Mouse (Mus musculus) cerebellum, adult 9-11 months (tissue): ENCODE results near the gene Dlg2.

Source experiments
- DNase-seq: peaks from one replicate; pipeline ENCODE4 v3.0.0; 2022

The Dlg2 gene

DNA sequence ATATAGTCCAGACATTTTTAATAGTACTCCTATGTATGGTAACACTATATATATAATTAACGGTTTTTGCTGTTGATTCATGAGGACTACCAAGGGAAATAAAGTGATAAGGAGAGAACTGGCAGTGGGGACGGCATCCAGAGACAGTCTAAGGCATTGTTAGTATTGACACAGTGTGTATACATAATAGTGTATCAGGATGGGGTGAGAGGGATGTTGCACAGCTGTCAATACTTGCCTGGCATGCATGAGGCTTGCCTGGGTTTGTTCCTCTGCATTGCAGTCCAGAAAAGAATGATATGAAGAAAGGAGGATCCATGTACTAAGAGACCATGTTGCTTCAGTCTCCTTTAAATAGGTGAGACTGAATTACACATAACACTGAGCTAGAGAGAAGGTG is 1845.3 kb downstream of the Dlg2 start:
- DNase-seq: no peak

DNA sequence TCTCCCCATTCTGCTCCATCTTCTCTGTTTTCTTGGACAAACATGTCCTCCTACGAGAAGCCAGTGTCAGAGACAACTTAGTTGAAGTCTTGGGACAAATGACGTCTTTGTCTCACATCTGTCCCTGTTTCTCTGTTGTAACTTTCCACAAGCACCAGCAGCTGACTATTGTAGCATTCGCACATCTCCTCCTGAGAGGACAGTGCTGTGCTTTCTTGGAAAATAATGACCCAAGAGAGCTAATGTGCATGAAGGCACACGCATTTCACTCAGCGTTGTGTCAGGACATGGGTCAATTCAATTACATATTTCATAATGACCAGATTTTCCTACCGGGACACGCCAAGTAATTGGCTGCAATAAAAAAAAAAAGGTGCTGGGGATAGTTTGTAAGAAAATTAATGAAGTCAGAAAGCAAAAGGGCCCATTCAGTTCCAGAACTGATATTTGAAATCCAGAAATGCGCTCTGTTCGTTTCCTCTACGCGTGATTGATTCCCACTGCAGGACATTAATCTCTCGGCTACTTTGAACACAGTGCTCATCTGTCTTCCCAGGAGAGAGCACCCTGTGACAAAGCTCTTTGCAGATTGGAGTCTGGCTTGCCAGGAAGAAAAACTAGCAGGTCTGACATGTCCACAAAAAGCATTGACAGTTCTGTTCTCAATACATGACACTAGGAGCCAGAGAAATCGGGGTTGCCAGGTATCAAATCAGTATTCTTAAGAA is 1846.0 kb downstream of the Dlg2 start:
- no peak for DNase-seq

DNA sequence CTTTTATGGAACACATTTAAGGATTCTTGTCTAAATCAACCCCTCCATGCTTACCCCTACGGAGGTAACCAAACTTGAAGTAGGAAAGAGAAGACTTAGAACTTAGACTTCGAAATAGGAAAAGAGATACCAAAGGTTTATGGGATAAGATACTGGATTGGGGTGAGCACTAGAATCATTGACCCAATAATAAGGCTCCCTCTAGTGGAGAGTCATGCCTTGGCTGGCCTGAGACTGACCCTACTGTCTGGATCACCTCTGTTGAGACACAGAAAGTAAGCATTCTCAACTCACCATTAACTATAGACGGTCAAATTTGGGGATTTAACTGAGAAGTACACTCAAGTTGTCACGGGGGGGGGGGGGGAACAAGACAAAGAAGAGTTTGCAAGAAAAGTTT is 1847.2 kb downstream of the Dlg2 start:
- DNase-seq: peak; percentile 53

DNA sequence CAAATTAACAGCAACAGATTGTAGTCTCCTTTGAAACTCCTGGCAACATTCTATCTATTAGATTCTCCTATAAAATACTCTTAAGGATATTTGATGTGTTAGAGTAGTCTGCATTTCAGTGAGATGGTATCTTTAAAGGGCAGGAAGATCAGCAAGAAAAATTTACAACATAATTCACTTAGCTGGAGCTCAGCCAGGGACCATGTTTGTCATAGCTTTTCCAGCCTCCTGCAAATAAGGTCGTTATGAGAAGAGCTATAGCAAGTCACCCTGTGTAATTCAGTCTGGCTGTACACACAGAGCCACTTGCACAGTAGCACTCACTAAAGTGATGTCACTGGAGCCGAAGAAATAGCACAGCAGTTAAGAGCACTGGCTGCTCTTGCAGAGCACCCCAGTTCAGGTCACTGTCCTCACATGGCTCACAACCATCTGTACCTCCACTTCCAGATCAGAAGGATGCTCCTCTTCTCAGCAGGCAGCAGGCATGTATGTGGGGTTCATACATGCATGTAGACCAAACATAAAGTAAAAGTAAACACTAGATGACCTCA is 1850.9 kb downstream of the Dlg2 start:
- DNase-seq: no peak

DNA sequence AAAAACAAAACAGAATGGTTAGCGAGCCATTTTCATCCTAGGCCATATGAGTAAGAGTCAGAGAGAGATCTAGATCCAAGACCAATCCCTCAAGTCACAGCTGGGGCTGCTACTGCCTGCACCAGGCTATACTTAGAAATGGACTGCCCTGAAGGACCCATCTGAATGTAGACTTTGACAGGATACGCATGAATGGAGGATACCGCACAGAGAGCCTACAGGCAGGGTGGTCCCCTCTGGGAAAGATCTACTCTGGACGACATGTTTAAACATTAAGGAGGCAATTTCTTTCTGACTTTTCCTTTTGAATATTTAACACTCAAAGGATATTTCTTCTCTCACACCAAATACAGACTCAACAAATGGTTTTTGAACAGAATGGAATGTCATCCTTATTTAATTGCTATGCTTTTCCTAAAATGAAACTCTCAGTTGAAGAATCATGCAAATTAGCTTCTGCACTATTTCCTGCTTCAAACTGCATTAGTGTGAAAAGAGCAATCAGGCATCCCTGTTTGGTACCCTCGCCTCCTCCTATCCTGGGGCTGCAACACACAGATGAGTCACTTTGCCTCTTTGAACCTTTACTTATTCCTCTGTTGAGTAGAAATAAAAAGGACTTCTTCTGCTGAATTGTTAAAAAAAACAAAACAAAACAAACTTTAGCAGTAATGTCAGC is 1856.9 kb downstream of the Dlg2 start:
- DNase-seq: no peak

DNA sequence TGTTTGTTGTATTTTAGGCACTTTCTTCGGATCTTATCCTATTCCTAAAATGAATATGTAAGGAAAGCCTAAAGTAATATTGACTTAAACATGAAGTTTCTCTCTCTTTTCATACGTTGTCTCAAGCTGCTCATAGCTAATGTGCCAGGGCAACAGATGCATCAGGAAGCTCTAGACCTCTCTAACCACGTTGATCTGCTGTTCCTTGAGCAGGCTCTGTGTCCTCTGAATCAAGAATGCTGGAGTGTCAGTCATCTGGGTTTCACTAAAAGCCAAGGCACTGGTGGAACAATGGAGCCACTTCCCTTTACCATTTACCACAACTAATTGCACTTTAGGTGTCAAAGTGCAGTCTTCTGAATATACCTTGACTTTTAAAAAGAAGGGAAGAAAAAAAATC is 1880.1 kb downstream of the Dlg2 start:
- DNase-seq: no peak

DNA sequence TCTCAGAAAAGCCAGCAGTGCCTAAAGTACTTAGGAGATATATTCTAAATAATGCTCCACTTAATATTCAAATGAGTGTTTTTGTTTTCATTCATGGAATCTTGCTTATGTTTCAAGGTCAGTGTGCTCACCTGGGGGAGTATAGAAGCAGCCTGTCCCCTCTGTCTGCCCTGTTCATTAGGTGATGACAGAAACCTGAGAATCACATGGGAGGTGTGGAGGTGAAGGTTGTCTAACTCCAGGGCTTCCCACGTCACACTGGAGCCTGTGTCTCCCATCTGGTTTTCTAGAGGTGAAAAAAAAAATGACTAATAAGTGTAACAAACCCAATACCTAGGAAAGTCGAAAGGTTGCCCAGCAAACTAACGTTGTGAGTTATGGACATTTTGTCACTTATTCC is 1886.9 kb downstream of the Dlg2 start:
- DNase-seq: no peak

DNA sequence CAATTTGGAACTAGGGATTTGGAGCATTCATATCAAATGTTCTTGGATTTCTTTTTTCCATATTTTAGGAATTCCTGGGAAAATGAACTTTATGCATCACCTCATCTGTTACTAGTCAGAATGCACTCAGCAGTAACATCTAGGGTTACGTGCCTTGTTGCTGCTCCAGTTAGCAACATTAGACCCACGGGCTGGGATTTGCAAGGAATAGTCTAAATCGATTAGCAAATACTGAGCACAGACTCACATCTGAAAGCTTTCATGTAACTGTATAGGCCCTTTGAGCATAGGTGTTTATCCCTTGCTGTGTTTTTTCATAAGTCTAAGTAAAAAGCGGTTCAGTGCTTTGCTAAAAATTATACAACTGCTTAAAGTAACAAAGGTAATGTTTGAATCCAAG is 1887.3 kb downstream of the Dlg2 start:
- no peak for DNase-seq

DNA sequence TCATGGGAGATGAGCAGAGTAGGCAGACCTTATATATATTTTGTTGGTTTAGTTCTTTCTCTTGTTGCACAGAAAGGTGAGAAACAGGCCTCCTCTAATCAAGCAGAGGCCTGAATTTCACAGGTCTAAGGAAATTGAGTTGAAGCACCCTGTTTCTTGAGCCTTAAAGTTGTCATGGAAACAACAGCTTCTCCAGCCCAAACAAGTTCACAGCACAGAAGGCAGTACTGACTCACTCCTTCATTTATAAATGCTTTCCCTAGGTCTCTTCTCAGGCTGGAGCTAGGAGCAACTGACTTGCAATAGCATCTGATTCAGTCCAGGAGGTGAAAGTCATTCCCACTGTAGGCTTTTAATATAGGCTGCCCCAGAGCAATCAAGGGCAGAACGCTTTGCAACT is 1890.6 kb downstream of the Dlg2 start:
- no peak for DNase-seq

DNA sequence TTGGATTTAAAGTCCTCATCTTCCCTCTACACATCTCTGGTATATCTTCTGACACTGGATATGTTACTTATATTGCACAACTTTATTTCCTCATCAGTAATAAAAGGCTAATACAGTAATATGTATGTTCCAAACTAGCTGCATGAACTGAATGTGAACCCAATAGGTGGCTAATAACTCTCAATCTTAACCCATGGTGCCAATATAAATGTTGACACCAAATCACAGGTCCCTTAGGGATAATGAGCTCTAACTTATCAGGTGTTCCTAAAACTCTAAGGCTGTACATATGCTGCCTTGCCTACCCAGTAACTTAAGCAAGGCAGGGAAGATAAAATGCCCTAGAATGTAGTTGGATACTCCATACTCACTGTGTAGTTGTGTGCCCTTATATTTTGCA is 1894.0 kb downstream of the Dlg2 start:
- no peak for DNase-seq

DNA sequence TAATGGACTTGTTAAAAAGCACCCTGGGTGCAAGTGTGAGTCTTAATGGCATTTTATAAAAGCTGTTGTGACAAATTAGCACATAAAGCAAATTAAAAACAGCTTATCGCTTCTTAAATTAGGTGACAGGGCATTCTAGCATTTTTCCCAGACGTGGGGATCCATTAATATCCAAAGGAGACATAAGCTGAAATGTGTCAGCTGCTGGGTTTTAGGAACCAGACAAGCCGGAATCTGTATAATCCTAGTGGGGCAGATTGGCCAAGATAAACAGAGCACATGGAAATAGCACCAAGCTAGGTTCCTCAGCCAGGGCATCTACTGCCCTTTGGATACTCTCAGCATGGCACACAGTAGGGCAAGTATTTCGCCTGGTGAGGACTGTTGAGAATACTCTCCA is 1895.2 kb downstream of the Dlg2 start:
- no peak for DNase-seq

DNA sequence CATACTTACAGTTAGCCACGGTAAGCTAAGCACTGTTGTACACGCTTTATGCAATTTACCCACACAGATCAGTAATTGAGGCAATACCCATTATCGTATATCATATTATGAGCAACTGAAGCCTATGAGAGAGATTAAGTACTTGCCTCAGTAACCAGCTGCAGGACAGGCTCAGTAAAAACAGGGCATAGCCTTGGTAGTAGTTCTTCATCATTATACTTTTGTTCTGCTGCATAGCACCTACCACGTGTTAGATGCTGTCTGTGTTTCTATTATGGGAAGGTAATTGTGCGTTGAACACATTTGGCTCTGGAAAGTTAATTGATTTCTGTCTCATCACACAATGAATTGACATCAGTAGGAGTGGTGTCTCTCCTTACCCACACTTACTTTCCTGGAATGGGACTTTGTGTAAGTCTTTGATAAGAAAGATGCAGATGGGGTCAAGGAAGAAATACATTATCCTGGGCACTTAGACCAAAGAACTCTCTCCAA is 1897.4 kb downstream of the Dlg2 start:
- no peak for DNase-seq

DNA sequence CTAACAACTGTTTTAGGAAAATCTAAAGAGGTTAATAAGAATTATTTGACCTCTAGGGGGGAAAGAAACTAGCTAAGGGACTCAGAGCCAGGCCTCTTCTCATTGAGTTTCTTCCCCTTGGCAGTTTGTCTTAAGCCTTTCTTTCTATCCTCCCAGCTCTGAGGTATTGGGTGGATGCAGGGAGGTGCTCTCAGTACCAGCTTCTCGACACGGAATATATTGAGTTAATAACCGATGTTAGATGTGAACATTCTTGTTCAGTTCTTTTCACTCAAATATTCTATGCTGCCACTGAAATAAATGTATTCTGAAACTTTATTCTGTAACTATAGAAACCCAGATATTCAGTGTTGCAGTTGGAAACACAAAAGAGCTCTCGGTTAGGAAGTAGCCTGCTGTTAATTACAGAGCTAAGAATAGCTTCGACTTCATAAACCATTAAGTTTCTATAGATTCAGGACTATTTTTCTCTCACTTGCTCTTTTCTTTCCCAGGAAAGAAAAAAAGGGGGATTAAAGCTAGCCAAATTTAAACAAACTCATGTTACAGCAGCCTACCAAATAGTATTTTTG is 1907.5 kb downstream of the Dlg2 start:
- DNase-seq: no peak

DNA sequence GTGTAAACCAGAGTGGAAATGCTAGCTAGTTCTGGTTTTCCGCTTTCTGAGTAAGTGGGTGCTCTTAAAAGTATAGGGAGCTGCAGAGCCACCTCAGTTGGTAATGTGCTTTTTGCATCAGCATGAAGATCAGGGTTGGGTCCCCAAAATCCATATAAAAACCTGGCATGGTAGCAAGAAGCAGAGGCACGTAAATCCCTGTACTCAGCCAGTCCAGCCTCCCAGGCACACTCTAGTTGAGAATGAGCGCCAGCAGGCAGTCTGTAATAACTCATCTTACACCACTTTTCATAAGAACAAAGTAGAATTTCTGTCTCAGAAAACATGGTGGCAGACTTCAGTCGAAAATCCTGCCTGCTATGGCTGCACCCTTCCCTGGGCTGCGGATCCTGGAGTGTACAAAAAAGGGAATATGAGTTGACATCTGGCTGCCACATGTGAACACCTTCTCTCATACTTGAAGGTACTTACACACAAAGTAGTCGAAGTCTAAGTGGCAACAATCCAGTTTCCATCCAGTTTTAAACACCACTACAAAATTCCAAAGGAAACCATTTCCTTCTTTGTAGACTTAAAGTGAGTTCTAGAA is 1915.7 kb downstream of the Dlg2 start:
- DNase-seq: no peak

DNA sequence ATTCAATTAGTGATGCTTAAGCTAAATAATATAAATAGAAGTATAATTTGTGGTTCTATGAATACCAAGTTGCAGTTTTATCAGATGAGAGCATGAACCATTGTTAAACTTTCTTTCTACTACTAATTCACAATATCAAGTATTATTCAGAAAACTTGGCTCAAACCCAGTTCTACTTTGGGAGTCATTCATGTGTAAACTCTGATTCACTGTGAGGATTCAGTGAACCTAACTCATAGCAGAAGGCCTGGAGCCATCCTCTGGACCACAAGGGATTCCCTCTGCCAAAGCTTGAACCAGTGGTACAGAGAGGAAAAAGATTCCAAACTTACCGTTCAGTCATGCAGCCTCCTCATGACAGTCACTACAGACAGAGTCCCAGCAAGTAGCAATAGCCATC is 1920.3 kb downstream of the Dlg2 start:
- no peak for DNase-seq

DNA sequence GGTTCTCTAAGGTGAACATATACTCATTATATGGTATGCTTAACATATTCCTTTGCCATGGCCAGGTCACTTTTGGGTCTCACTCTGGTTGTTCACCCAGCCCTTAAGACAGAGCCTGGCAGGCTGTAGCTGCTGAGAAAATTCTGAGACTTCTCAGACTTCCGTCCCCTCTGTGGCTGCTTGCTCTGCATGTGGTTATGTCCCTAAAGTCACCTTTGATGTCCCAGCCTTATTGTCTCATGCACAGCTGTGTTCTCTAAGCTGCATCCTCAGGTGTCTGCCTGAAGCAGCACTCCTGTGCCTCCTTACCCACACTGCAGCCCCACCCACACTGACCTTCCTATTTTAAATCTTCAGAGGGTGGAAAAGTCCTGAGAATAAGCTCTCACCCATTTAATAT is 1922.4 kb downstream of the Dlg2 start:
- no peak for DNase-seq

DNA sequence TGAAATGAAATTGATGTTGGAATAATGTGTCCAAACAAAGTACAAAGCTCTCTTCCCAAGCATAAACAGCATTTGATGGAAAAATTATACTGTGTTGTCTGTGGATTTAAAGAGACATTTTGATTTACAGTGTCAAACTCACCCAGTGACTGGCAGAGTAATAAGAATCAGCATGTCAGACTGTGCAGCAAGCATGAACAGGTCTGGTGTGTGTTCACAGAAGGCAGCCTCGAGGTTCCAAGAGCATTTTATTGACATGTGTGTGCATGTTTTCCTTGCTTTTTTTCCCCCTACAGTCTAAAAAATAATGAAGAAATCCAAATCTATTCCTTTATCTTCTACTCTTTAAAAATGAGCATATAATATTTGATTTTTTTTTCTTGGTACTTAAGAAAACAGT is 1924.1 kb downstream of the Dlg2 start:
- no peak for DNase-seq

DNA sequence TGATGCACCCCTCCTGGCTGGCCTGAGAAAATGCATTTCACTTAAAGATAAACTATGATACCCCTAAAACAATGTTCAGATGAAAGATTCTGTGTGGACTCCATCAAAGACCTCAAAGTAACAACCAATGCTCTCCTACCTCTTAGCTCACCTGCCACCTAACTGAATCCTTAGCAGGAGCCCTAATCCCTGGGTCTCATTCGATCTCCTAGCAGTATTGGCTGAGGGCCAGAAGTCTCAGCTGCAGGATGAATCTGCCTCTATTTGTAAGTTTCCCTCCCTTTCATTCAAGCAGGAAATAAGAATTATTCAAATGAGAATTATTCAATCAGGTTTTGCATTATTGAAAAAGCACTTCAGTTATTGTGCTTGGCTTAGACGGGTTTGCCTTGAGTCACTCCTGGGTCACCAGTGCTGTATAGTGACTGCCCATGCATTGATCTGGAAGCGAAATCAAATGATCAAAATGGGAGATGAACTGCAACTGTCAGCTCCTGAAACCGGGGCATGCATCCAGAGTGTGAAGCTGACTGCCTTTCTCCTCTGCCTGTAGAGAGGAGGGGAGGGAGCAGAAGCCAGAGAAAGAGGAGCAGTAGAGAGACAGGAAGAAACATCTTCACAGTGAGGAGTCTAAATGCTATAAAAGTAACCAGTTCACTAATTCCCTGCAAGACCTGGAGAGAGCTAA is 1924.7 kb downstream of the Dlg2 start:
- no peak for DNase-seq

DNA sequence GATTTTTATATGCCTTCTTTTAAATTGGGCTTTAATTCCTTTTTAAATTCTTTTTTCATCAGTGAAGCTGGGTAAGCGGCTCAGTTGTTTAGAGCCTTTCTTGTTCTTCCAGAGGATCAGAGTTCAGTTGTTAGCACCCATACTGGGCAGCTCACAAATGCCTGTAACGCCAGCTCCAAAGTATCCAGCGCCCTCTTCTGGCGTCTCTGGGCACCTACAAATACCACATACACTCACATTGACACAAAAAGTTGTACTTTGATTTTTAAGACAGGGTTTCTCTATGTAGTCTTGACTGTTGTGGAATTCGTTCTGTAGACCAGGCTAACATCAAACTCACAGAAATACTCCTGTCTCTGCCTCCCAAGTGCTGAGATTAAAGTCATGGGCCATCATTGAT is 1932.0 kb downstream of the Dlg2 start:
- DNase-seq: no peak

DNA sequence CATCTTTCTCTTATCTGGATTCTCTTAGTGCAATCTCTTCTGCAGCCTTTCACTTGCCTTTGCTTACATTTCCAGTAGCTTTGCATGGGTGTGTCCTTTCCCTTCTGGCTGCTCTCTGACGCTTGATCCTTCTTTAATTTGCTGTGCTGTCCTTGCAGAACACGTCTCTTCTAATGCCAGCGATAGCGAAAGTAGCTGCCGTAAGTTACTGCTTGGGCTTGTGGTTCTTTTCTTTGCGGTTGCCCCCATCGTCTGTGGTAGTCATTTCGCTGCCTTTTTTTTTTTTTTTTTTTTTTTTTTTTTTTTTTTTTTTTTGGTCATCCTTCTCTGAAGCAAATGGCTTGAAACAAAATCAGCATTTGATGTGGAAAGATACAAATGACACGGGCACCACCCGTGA is 1944.0 kb downstream of the Dlg2 start:
- no peak for DNase-seq

DNA sequence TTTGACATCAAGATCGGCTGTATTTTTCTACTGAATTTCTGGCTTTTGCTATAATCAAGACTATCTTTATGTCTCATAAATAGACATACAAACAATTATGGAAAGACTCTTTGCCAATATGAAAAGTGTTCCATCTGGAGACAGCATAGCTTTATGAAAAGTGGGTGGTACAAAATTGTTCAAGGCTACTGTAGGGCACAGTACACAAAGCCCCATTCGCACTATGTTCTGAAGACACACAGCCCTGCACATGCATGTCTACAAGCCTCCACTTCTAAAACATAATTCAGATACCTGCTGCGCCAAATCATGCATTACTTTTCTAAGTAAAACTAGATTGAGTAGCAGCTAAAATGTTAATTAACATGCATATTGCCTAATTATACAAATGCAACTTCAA is 1946.5 kb downstream of the Dlg2 start:
- no peak for DNase-seq

DNA sequence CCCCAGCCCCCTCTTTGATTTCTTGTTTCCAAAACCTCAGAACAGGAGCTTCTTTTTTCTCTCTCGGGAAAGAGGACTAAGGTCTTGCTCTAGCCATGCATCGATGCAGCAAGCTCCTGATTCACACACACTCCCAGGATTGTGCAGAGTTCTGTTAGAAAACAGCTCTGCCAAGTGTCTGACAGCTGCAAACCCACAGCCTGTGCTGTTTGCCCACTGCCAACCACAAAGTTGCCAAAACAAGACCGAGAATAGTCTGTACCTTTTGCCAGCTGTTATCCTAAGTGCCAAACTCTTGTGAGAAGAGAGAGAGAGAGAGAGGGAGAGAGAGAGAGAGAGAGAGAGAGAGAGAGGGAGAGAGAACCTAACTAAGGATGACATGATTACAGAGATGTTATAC is 1948.2 kb downstream of the Dlg2 start:
- no peak for DNase-seq

DNA sequence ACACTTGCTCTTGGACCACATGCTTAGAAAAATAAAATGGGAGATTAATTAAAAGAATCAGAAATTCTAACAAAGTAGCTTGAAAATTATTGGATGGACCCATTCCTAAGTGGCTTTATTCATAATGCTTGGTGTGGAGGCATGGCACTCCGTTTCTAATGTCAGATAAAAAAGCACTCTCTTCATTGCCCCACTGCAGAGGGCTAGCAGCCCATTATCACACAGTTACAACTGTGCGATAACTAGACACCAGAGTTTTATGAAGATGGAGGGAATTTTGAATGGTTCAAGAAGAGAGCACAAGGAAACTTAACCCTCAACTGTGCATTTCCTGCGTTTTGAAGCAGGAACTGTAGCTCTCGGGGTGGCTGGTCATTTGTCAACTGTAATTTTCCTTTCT is 1950.8 kb downstream of the Dlg2 start:
- no peak for DNase-seq
